Mouse (Mus musculus) spleen, adult 2 months (tissue): ENCODE measurements around the gene Fezf2.

Experiments used
- CTCF ChIP-seq: fragments of 200-500 bp; IDR thresholded peaks from 2 replicates; pipeline ENCODE4 v1.5.1; 2011; ENCODE audit warnings: mild to moderate bottlenecking, inconsistent platforms; ENCODE audit not compliant: insufficient read depth, insufficient read length, insufficient replicate concordance; ENCODE audit errors: extremely low read depth
- POLR2A ChIP-seq: fragments of 200-500 bp; IDR thresholded peaks from 2 replicates; pipeline ENCODE4 v1.6.1; 2011; ENCODE audit warnings: low read depth, low read length, inconsistent platforms

DNA sequence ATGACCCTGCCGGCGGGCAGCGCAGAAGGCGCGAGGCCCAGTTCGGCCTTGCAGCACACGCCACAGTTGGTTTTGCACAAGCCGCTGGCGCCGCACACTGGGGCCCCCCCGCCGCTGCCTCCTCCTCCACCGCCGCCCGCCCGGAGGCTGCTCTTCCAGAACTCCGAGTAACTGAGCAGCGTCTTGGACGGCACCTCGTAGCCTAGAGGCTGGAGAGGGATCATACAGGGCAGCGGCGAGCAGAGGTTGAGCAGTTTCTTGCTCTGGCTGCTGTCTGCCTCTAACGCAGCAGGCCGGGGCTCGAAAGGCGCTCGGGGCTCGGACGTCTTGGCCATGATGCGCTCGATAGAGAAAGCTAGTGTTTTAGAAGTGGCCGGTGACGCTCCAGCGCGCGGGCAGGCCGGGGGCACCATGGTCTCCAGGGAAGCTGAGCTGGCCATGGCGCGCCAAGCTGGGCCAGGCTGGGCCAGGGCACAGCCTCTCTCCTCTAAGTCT, 3.2 kb downstream of the Fezf2 start:
- TF ChIP-seq CTCF = no peak
- TF ChIP-seq POLR2A = no peak
